Mouse (Mus musculus) left cerebral cortex, adult 11 months (tissue): Measurements from ENCODE around the gene Baiap2l2.

ENCODE experiments used
- DNase-seq: peaks from one replicate; pipeline ENCODE4 v3.0.0; 2022; ENCODE audit warnings: low spot score

The Baiap2l2 gene

DNA sequence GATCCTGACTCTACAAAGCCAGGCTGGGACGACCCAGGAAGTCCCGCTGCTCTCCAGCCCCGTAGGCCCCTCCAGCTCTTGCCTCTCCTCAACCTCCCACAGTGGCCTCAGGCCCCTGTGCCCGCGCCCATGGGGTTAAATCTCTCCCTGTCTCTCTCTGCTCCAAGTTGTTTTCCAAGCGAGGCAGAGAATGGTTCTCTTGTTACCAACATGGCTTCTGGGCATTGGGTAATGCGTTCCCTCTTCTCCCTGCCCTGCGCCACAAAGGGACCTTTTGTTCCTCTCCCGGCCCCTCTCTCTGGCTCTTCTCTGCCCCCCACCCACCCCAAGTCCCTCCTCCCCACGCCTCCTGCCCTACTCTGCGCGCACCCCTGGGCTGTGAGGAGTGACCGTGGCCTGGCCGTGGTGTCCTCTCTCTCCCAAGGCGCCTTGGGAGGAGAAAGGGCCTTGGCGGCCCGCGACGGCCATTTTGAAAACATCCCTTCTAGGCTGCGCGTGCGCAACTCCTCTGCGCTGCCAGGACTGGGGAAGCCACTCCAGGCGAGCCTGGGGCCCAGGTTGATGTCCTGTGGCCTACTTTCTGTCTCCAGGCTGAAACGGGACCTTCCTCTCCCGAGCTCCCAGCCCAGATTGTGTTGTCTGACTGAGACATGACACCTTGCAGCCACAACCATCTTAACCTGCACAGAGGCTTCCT is 72.4 kb downstream of the Baiap2l2 start:
- peak; percentile 29 for DNase-seq

- no peak for DNase-seq
These were observed 75.0 kb downstream of the Baiap2l2 start for GRCm38 (mm10) chr15:79210357-79210756.

GRCm38 (mm10) chr15:79208758-79209439 is 76.4 kb downstream of the Baiap2l2 start:
- no peak for DNase-seq

DNA sequence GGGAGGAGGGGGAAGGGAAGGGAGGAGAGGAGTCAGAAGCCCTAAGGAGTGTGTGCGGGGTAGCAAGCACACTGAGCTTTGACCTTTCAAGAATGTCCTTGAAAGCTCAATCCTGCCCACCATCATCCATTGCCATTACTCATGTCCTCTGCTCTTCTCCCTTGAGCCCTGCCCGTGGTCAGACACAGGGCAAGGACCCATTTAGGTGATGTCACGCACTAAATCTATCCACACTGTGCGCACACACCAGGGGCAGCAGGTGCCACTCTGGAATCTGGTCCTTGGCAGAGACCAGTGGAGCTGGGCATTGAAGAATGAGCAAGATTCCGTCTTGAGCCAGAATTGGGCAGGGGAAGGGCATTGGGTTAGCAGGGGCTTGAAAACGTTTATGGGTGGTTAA is 77.1 kb downstream of the Baiap2l2 start:
- DNase-seq = no peak
